Mouse (Mus musculus) heart, embryonic 11.5 days (tissue): ENCODE measurements around the gene Odf3l1. TPM values are rescaled to one million over a fixed set of nuclear protein-coding genes. Genes with fewer than 3 reads are reported as not detected.
"Not testable (repeated sequence)": the region's sequence is repeated elsewhere in the genome, so short reads cannot be mapped to it uniquely, and the experiment has no call there.

Source experiments
- ATAC-seq: fragments of 200-750 bp; cut with Nextera tagmentation; replicated peaks from 2 replicates; pipeline ENCODE4 v1.8.0; 2017; ENCODE audit warnings: moderate library complexity; ENCODE audit not compliant: insufficient number of reproducible peaks, low FRiP score, low TSS enrichment
- H3K27ac ChIP-seq: fragments of 300-500 bp; sonication (generic); 2 replicates; pipeline ENCODE4 v1.5.1; 2014; ENCODE audit warnings: mild to moderate bottlenecking, low read depth, low read length
- H3K27me3 ChIP-seq: fragments of 300-500 bp; sonication (generic); 2 replicates; pipeline ENCODE4 v1.6.1; 2014; ENCODE audit warnings: mild to moderate bottlenecking, low read length, mixed read lengths; ENCODE audit not compliant: control insufficient read depth, insufficient read depth
- H3K36me3 ChIP-seq: fragments of 300-500 bp; sonication (generic); 2 replicates; pipeline ENCODE4 v1.6.1; 2014; ENCODE audit warnings: mild to moderate bottlenecking, low read length, moderate library complexity, mixed read lengths; ENCODE audit not compliant: control insufficient read depth, insufficient read depth
- H3K4me1 ChIP-seq: fragments of 300-500 bp; sonication (generic); 2 replicates; pipeline ENCODE4 v1.6.1; 2014; ENCODE audit warnings: low read length; ENCODE audit not compliant: control insufficient read depth, insufficient read depth
- H3K4me2 ChIP-seq: fragments of 300-500 bp; sonication (generic); 2 replicates; pipeline ENCODE4 v1.6.1; 2014; ENCODE audit warnings: mild to moderate bottlenecking, moderate library complexity
- H3K4me3 ChIP-seq: fragments of 300-500 bp; sonication (generic); 2 replicates; pipeline ENCODE4 v1.5.1; 2014; ENCODE audit warnings: low read depth, low read length
- H3K9ac ChIP-seq: fragments of 300-500 bp; sonication (generic); 2 replicates; pipeline ENCODE4 v1.6.1; 2014; ENCODE audit warnings: mild to moderate bottlenecking, low read depth, low read length, moderate library complexity
- H3K9me3 ChIP-seq: fragments of 300-500 bp; sonication (generic); replicated peaks from 2 replicates; pipeline ENCODE4 v1.6.1; 2016; ENCODE audit warnings: low read length; ENCODE audit not compliant: control insufficient read depth
- WGBS: fragments of 180-500 bp; shearing (Covaris S2); extraction: QIAGEN DNeasy Blood & Tissue Kit; methylation state at CpG from one replicate; pipeline ENCODE4 v1.1.7; 2014; ENCODE audit not compliant: insufficient replicate concordance; 5-methylcytosine and 5-hydroxymethylcytosine counted together
- polyA plus RNA-seq: library from polyadenylated mRNA; unstranded; fragments of >200 nt; fragmentation: Nextera tagmentation; extraction: Ambion mirVana; gene quantifications from 2 replicates; pipeline ENCODE4 v1.2.1, GENCODE M21; 2014

Gene Odf3l1
- 0.82 and 0.87 TPM in 2 replicates for polyA plus RNA-seq

DNA sequence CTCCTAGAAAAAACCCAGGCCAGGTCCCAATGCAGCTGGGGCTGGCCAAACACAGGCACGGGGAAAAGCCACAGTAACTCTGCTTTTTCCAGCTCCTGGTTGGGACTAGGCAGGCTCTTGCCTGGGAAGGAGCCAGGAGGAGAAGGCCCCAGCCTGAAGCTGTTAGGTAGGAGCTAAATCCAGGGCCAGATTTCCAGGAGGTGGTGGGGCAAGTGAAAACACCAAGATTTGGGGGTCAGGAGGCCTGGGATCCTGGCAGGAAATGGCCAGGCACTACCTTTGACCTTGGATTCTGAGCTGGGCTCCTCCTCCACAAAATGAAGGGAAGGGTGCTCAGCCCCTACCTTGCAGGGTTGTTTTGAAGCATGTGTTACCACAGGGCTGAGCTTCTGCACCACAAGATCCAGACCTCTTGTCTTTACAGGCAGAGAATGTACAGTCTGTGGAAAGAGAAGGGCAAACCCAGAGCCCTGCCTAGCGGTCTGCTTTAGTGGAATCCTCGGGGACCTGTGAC lies at the start of gene Odf3l1:
Gene Odf3l1, minus strand, starts transcription at position 464 of the 514 bp plus-strand sequence.
- H3K36me3 ChIP-seq, result no peaks in the 10 kb centered on the region
- H3K4me1 ChIP-seq, result peaks cover 44% of the 10 kb centered on the region
- WGBS, result 8% methylated on average over 3 of the region's 3 CpGs
- peak within 1 kb of the TSS; percentile 79 for H3K27ac ChIP-seq
- H3K27me3 ChIP-seq, result peaks cover 9% of the 10 kb centered on the region
- peak within 1 kb of the TSS; percentile 64 for H3K4me2 ChIP-seq
- H3K4me3 ChIP-seq, result peak within 1 kb of the TSS; percentile 49
- peak within 1 kb of the TSS; percentile 76 for H3K9ac ChIP-seq
- no peaks in the 10 kb centered on the region for H3K9me3 ChIP-seq
- no peak for ATAC-seq

DNA sequence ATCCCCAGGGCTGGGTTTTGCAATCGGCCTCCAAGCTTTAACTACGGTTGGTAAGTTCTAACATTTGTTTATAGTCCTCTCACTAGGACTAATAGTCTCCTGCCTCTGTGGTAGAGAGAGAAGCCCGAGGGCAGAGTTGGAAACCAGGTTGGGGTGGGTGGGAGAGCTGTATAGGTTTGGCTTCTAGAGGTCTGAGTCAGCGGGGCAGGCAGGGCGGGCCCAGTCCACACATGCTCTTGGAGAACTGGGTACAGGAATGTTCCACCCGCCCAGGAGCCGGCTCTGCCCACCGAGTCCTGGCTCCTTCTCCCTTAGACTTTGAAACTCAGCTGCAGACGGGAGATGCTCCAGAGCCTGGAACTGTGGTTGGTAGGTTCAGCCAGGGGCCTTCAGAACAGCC lies 49.5 kb upstream of the Odf3l1 start:
- 79% methylated on average over 9 of the region's 9 CpGs for WGBS
- no peak overlapping the region for H3K9ac ChIP-seq
- H3K4me2 ChIP-seq, result no peak overlapping the region
- peaks cover 28% of the 10 kb centered on the region for H3K36me3 ChIP-seq
- ATAC-seq, result no peak
- no peak overlapping the region for H3K27ac ChIP-seq
- no peaks in the 10 kb centered on the region for H3K27me3 ChIP-seq
- H3K9me3 ChIP-seq, result no peaks in the 10 kb centered on the region
- no peaks in the 10 kb centered on the region for H3K4me1 ChIP-seq
- H3K4me3 ChIP-seq, result no peak overlapping the region

DNA sequence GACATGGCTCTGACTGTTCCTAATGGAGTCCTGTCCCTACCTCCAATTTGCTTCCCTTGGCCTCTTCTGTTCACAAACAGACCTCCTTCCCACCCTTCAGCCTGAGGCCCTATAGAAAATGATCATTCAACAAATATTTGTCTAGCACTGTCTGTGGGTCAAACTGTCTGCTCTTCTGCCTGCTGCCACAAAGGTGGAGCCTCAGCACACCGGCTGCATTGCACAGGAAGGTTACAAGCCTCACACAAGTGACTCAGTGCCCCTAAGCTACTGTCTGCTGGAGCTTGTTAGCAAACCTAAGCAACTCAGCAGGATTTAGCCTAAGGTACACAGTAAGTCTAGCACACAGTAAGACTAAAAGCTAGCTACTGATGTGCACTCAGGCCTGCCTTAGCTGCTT lies 46.5 kb upstream of the Odf3l1 start:
- H3K4me1 ChIP-seq, result no peaks in the 10 kb centered on the region
- no peak overlapping the region for H3K4me2 ChIP-seq
- no peak overlapping the region for H3K4me3 ChIP-seq
- no peak overlapping the region for H3K9ac ChIP-seq
- H3K27ac ChIP-seq, result no peak overlapping the region
- H3K36me3 ChIP-seq, result peaks cover 6% of the 10 kb centered on the region; the same call in 1 of the 2 replicates
- WGBS, result 58% methylated on average over 1 of the region's 1 CpGs
- no peaks in the 10 kb centered on the region for H3K27me3 ChIP-seq
- no peak for ATAC-seq
- no peaks in the 10 kb centered on the region for H3K9me3 ChIP-seq

DNA sequence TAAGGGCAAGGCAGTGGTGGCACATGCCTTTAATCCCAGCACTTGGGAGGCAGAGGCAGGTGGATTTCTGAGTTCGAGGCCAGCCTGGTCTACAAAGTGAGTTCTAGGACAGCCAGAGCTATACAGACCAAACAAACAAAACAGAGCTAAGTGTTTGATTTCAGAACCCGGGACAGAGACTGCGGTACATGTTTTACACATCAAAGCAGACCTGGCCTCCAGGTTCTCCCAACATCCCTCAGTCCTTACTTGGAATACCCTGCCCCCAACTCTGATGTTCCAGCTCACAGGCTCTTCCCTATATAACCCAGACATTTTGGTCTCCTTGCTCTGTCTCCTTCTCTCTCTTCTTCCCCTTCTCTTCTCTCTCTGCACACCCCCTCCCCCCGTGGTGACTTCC lies 45.5 kb upstream of the Odf3l1 start:
- H3K4me2 ChIP-seq, H3K36me3 ChIP-seq, H3K27me3 ChIP-seq, H3K27ac ChIP-seq, H3K9me3 ChIP-seq, H3K9ac ChIP-seq, H3K4me3 ChIP-seq, ATAC-seq, H3K4me1 ChIP-seq: not testable (repeated sequence)
- whole genome bisulfite sequencing, result 36% methylated on average over 4 of the region's 4 CpGs

DNA sequence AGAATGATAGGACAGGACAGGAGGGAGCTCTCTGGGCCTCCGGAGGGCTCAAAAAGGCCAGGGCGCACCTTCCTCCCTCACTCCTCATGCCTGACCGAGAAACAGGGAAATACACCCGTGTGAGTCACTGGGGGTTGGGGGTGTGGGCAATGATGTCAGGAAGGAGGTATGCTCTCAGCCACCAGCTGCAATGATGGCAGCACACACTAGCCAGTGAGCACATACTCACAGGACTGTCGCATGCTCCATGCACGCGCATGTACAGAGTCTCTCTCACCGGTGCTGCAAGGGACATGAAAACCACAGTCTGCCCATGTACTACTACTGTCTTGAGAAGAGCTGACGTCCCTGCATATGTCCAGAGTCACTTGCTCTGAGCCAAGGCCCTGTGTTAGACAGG lies 43.1 kb upstream of the Odf3l1 start:
- no peak overlapping the region for H3K9ac ChIP-seq
- H3K9me3 ChIP-seq, result no peaks in the 10 kb centered on the region
- H3K27me3 ChIP-seq, result no peaks in the 10 kb centered on the region
- 58% methylated on average over 9 of the region's 9 CpGs for WGBS
- no peak for ATAC-seq
- no peak overlapping the region for H3K4me2 ChIP-seq
- H3K4me1 ChIP-seq, result no peaks in the 10 kb centered on the region
- H3K4me3 ChIP-seq, result no peak overlapping the region
- H3K27ac ChIP-seq, result no peak overlapping the region
- no peaks in the 10 kb centered on the region for H3K36me3 ChIP-seq

DNA sequence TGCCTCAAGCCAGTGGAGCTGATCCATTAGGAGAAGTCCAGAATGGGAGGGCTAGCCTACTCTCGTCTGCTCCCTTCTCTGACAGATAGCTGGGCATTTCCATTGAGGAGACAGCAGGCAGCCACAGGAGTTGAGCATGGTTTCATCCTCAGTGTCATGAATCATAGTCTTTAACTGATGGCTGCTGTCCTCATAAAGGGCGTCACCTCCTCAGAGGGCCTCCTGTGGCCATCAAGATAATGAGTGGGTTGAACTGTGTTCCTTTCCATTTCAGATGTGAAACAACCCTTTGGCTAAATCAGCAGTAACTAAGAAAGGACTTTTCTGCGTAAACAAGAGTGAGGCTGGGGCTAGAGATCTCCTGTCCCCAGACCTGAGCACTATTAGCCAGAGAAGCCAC lies 39.2 kb upstream of the Odf3l1 start:
- no peaks in the 10 kb centered on the region for H3K9me3 ChIP-seq
- H3K27ac ChIP-seq, result no peak overlapping the region
- H3K27me3 ChIP-seq, result no peaks in the 10 kb centered on the region
- no peak for ATAC-seq
- 73% methylated on average over 3 of the region's 3 CpGs for WGBS
- H3K4me1 ChIP-seq, result peaks cover 2% of the 10 kb centered on the region; the same call in 1 of the 2 replicates
- no peak overlapping the region for H3K4me2 ChIP-seq
- H3K4me3 ChIP-seq, result no peak overlapping the region
- no peaks in the 10 kb centered on the region for H3K36me3 ChIP-seq
- H3K9ac ChIP-seq, result no peak overlapping the region

DNA sequence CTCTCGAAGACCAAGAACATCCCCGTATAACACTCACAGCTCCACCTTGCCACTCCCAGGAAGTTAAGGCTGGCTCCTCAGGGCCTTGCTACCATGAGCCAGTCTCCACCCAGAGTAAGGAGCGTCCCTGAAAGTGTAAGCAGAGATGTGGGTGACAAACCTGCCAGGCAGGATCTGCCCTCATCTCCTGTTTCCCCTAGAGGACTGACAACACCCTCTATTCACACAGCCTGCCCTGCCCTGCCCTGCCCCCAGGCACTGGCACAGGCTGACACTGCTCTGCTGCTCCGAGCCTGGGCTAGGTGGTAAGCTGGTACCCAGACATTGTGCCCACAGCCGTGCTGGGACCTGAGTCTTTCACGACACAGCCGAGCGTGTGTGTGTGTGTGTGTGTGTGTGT lies 36.7 kb upstream of the Odf3l1 start:
- 0 out of 2 replicates have a peak, but pooled peaks have one; percentile 28 for ATAC-seq
- Histone ChIP-seq H3K4me2 (no peak overlapping the region), H3K4me3 (no peak overlapping the region), H3K9ac (no peak overlapping the region), H3K36me3 (0 out of 2 replicates have a peak, but pooled peaks cover 4% of the 10 kb centered on the region), H3K4me1 (peaks cover 2% of the 10 kb centered on the region; the same call in 1 of the 2 replicates), H3K9me3 (no peaks in the 10 kb centered on the region), H3K27me3 (no peaks in the 10 kb centered on the region), H3K27ac (no peak overlapping the region)
- 58% methylated on average over 8 of the region's 8 CpGs for WGBS

DNA sequence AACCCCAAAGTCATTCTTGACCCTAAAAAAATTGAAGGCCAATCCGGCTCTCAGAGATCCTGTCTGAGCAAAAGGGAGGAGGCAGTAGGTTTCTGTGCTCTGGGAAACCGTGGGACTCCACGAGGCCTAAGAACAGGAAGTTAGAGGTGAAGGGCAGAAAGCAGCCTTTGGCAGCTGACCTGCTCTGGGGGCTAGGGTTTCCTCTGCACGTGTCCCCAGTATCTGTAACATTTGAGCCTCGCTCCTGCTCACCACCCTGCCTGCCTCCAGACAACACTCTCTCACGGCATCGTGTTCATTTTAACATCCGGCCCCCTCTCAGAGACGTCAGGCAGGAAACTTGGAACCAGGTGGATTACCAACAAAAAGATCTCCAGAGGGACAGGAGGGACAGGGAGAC lies 36.1 kb upstream of the Odf3l1 start:
- peaks cover 2% of the 10 kb centered on the region; the same call in 1 of the 2 replicates for H3K4me1 ChIP-seq
- H3K4me3 ChIP-seq, result no peak overlapping the region
- H3K36me3 ChIP-seq, result 0 out of 2 replicates have a peak, but pooled peaks cover 4% of the 10 kb centered on the region
- H3K4me2 ChIP-seq, result no peak overlapping the region
- no peaks in the 10 kb centered on the region for H3K27me3 ChIP-seq
- H3K27ac ChIP-seq, result no peak overlapping the region
- ATAC-seq, result no peak
- no peak overlapping the region for H3K9ac ChIP-seq
- no peaks in the 10 kb centered on the region for H3K9me3 ChIP-seq
- 39% methylated on average over 9 of the region's 9 CpGs for WGBS

DNA sequence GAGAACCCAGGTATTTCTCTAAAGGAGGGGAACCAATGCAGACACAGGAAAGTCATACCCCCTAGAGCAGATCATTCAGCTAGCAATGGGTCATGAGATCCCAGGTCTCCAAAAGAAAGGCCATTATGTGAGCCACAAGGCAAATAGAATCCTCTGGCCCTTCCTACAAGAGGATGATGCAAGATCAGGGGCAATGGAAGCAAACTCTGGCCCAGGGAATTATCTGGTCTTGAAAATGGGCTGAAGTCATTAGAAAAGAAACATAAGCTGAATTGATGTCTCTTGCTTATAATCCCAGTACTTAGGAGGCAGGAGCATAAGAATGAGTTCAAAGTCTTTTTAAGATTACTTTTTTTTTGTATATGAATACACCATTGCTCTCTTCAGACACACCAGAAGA lies 35.6 kb upstream of the Odf3l1 start:
- H3K36me3 ChIP-seq, result 0 out of 2 replicates have a peak, but pooled peaks cover 4% of the 10 kb centered on the region
- H3K4me2 ChIP-seq, result no peak overlapping the region
- no peaks in the 10 kb centered on the region for H3K9me3 ChIP-seq
- H3K9ac ChIP-seq, result no peak overlapping the region
- H3K27me3 ChIP-seq, result no peaks in the 10 kb centered on the region
- peaks cover 2% of the 10 kb centered on the region; the same call in 1 of the 2 replicates for H3K4me1 ChIP-seq
- no peak overlapping the region for H3K4me3 ChIP-seq
- H3K27ac ChIP-seq, result no peak overlapping the region
- no peak for ATAC-seq
